Mouse (Mus musculus) CH12.LX (cell line): ENCODE measurements around the gene Slc39a9.

Experiments used
- CHD2 ChIP-seq: IDR thresholded peaks from 2 replicates; pipeline ENCODE4 v1.6.1; 2011; ENCODE audit warnings: low read length, improper control_type of control experiment
- CTCF ChIP-seq, 2 experiments: IDR thresholded peaks in 1 of 2; conservative IDR thresholded peaks in 1 of 2; 2 replicates each; pipeline ENCODE4 v1.5.1; 2011 to 2012; ENCODE audit warnings: low read depth in 2 of 2, low read length in 2 of 2, improper control_type of control experiment in 1 of 2, inconsistent platforms in 1 of 2, mild to moderate bottlenecking in 1 of 2, moderate library complexity in 1 of 2
- EP300 ChIP-seq: IDR thresholded peaks from 2 replicates; pipeline ENCODE4 v1.6.1; 2011; ENCODE audit warnings: low read length, improper control_type of control experiment
- ETS1 ChIP-seq: conservative IDR thresholded peaks from 2 replicates; pipeline ENCODE4 v1.6.1; 2012; ENCODE audit warnings: low read depth, mild to moderate bottlenecking, inconsistent platforms, low read length, improper control_type of control experiment, moderate library complexity
- JUN ChIP-seq: IDR thresholded peaks from 2 replicates; pipeline ENCODE4 v1.6.1; 2011; ENCODE audit warnings: low read depth, mild to moderate bottlenecking, low read length, improper control_type of control experiment, moderate library complexity; ENCODE audit not compliant: insufficient read depth
- JUND ChIP-seq: conservative IDR thresholded peaks from 2 replicates; pipeline ENCODE4 v1.6.1; 2011; ENCODE audit warnings: low read depth, low read length, improper control_type of control experiment
- KAT2A ChIP-seq: IDR thresholded peaks from 2 replicates; pipeline ENCODE4 v1.6.1; 2012; ENCODE audit warnings: low read length, improper control_type of control experiment, inconsistent platforms; ENCODE audit not compliant: insufficient replicate concordance
- MXI1 ChIP-seq: IDR thresholded peaks from 2 replicates; pipeline ENCODE4 v1.6.1; 2011; ENCODE audit warnings: mild to moderate bottlenecking, low read depth, low read length, improper control_type of control experiment
- POLR2A ChIP-seq: IDR thresholded peaks from 2 replicates; pipeline ENCODE4 v1.6.1; 2011; ENCODE audit warnings: low read depth, mild to moderate bottlenecking, improper control_type of control experiment, low read length

DNA sequence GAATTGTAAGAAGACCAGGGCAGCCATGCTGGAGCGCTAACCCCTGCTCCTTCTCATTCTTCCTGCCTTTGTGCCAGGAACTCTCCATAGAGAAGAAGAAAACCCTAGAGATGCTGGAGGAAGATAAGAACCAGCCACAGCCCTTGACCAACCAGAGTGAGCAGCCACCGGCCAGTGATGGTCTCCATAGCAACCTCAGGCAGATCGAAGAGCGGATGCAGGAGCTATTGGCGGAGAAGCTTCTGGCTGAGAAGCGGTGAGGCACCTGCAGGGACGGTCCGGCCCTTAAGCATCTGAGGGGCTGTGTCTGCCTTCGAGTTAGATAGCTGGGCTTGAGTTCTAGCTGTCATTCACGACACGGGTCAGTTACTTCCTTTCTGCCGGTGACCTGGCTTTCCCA lies 76.8 kb downstream of the Slc39a9 start:
- TF ChIP-seq EP300 (no peak), ETS1 (no peak), JUND (no peak), MXI1 (no peak), CTCF (conservative IDR thresholded peaks at IDR 0.05 in 1 of 2, IDR thresholded peaks at IDR 0.05 in 1 of 2; ENCODE audit: low read depth in 2 of 2, low read length in 2 of 2) (no peak), POLR2A (no peak), KAT2A (no peak), CHD2 (no peak), JUN (no peak)
